Mouse (Mus musculus) heart, adult 18-20 months (tissue): Measurements from ENCODE around the gene Ankrd22. TPM values are rescaled to one million over a fixed set of nuclear protein-coding genes. Genes with fewer than 3 reads are reported as not detected.

ENCODE experiments used
- DNase-seq, 2 experiments: peaks; one replicate each; pipeline ENCODE4 v3.0.0; 2021 to 2022; ENCODE audit warnings: mixed read lengths in 1 of 2
- total RNA-seq, 2 experiments: library from RNA; stranded (reverse); gene quantifications; 2 replicates each; pipeline ENCODE4 v1.2.3; 2021

Ankrd22 gene
- total RNA-seq, 2 experiments from 2014 or later = not detected

- peak in 1 of 2 experiments; percentile 4 for DNase-seq
Measured at GRCm38 (mm10) chr19:34089011-34089680, 76.7 kb downstream of the Ankrd22 start.

DNA sequence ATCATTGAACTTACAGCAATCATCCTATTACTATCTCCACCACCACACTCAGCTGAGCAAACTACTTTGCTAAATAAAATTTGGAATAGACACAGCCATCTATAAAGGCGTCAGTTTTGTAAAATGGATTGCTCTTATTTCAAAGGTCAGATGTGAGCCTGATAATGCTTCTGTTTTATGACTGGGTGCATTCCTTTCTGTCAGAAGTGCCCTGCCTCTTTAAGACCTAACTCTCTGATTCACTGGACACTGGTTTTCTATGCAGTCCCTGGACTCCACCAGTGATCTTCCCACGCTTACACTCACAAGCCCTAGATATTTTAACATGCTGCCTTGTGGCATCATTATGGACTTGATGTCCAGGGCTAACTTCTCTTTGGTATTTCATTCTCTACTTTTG, 87.7 kb downstream of the Ankrd22 start:
- DNase-seq = no peak

GRCm38 (mm10) chr19:34074239-34074638, 91.6 kb downstream of the Ankrd22 start:
- DNase-seq = no peak

Other genes with a start within 250 kb of the Ankrd22 start
- not detected for gene Lipf, start 204.9 kb downstream of the Ankrd22 start, total RNA-seq
- gene Lipk, start 157.8 kb downstream of the Ankrd22 start, total RNA-seq = not detected
- not detected for gene Lipn, start 98.7 kb downstream of the Ankrd22 start, total RNA-seq
- gene Lipm, start 65.1 kb downstream of the Ankrd22 start, total RNA-seq = not detected
- 1 to 10 TPM; 3.1 to 3.9 TPM for gene Stambpl1, start 26.2 kb upstream of the Ankrd22 start, total RNA-seq
- 100 to 1,000 TPM in 1 of 2 experiments, 10 to 100 TPM in 1; 89.3 to 104 TPM for gene Acta2, start 89.5 kb upstream of the Ankrd22 start, total RNA-seq
- 10 to 100 TPM; 13.9 to 18.8 TPM for gene Fas, start 124.6 kb upstream of the Ankrd22 start, total RNA-seq